Mouse (Mus musculus): ENCODE data around the gene Igtp.

GRCm38 (mm10) chr11:58180756-58181155 lies 18.6 kb upstream of the Igtp start:
- TF ChIP-seq CTCF (IDR thresholded peaks at IDR 0.05; ENCODE audit: borderline replicate concordance, extremely low read depth, insufficient read depth, insufficient read length) (no peak), POLR2A (IDR thresholded peaks at IDR 0.05; ENCODE audit: borderline replicate concordance, extremely low read depth, insufficient read depth, insufficient read length, poor library complexity, severe bottlenecking) (no peak)
